Mouse (Mus musculus): ENCODE results near the gene Gch1. TPM values are rescaled to one million over a fixed set of nuclear protein-coding genes. Genes with fewer than 3 reads are reported as not detected.

Gene Gch1
- polyA plus RNA-seq, 1 experiment = 16.1 TPM

DNA sequence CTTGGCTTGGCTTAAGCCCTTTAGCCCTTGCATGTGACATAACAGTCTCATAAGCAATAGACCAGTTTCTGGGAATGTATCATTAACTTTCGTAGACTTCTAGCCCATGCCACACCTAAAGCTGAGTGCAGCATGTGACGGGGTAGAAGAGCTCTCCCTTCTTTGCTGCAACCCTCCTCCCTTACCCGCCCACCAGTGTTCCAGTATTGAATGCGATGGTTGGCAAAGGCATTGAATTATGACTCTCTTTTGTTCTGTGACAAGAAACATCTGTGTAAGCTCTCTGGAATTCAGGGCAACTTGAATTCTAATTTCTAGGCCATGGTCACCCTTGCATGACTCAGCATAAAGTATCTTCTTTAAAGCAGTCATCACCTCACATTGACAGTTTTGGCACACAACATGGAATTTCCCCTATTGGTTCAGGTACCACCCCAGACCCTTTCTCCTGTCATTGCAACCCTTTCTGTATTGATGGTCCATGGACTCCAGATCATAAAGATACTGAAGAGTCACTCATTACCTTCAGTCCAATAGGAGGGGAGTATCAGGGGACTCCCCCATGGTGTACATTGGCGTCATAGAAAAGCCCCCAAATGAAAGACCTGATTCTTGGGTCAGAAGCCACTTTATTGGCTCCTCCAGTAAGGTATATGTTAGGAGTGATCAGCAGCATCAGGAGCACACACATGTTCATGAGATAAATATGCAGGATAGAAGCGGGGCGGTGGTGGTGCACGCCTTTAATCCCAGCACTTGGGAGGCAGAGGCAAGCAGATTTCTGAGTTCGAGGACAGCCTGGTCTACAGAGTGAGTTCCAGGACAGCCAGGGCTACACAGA is 29.8 kb upstream of the Gch1 start:
- H3K27me3 ChIP-seq (ENCODE audit: control insufficient read depth, insufficient read depth, low read length) = no peaks in the 10 kb centered on the region
- no peak for DNase-seq (ENCODE audit: low read depth in 1 of 2, low spot score in 2 of 2)
- no peak overlapping the region for H3K27ac ChIP-seq (ENCODE audit: insufficient read depth, low read length)
- no peak overlapping the region for H3K4me3 ChIP-seq (ENCODE audit: extremely low read depth, insufficient read depth, insufficient read length)
- TF ChIP-seq CTCF (IDR thresholded peaks at IDR 0.05; ENCODE audit: extremely low read depth, insufficient read depth, insufficient read length, insufficient replicate concordance) (no peak), POLR2A (IDR thresholded peaks at IDR 0.05; ENCODE audit: low read depth, low read length) (no peak)
- WGBS = 93% methylated on average over 9 of the region's 9 CpGs
- no peaks in the 10 kb centered on the region for H3K4me1 ChIP-seq (ENCODE audit: control insufficient read depth, insufficient read depth, insufficient read length)
- H3K36me3 ChIP-seq (ENCODE audit: control insufficient read depth, insufficient read depth, low read length) = no peaks in the 10 kb centered on the region

DNA sequence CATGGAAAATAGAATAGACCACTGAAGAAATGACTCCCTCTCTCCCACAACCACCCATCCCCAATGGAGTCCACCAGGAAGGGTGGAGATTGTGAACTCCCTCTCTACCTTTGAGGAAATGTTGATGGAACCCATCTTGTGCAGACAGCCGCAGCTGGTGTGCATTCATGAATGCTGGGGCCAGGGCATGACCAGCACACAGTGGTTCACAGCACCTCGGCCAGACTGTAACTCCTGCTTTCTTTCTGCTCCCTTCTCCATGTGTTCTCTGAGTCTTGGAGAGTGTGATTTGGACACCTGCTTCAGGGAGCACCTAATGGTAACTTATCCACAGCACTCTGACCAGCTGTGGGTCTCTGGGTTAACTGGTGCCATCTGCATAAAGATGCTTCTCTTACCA is 27.3 kb upstream of the Gch1 start:
- no peaks in the 10 kb centered on the region for H3K27me3 ChIP-seq (ENCODE audit: control insufficient read depth, insufficient read depth, low read length)
- no peak overlapping the region for H3K27ac ChIP-seq (ENCODE audit: insufficient read depth, low read length)
- H3K36me3 ChIP-seq (ENCODE audit: control insufficient read depth, insufficient read depth, low read length) = no peaks in the 10 kb centered on the region
- H3K4me3 ChIP-seq (ENCODE audit: extremely low read depth, insufficient read depth, insufficient read length) = no peak overlapping the region
- WGBS = 94% methylated on average over 2 of the region's 2 CpGs
- no peak for DNase-seq (ENCODE audit: low read depth in 1 of 2, low spot score in 2 of 2)
- H3K4me1 ChIP-seq (ENCODE audit: control insufficient read depth, insufficient read depth, insufficient read length) = no peaks in the 10 kb centered on the region
- TF ChIP-seq CTCF (IDR thresholded peaks at IDR 0.05; ENCODE audit: extremely low read depth, insufficient read depth, insufficient read length, insufficient replicate concordance) (no peak), POLR2A (IDR thresholded peaks at IDR 0.05; ENCODE audit: low read depth, low read length) (no peak)

DNA sequence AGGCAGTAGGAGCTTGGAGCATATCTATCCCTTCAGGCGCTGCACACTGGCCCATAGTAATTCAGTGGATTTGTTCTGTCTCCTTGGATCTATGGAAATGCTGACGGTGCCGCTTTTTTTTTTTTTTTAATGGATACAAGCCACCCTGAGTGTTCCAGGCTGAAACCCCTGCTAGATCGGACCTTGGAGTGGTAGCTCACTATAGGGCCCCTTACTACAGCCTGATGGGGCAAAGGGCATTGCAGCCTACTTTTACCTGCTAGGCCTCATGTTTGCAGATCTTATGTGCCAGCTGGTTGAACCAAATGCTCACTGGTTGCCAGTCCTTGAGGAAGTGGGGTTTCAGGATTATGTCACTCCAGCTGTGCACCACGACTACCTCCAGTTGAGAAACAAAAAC is 25.2 kb upstream of the Gch1 start:
- no peaks in the 10 kb centered on the region for H3K27me3 ChIP-seq (ENCODE audit: control insufficient read depth, insufficient read depth, low read length)
- H3K36me3 ChIP-seq (ENCODE audit: control insufficient read depth, insufficient read depth, low read length) = no peaks in the 10 kb centered on the region
- WGBS = 80% methylated on average over 5 of the region's 5 CpGs
- no peak for DNase-seq (ENCODE audit: low read depth in 1 of 2, low spot score in 2 of 2)
- H3K27ac ChIP-seq (ENCODE audit: insufficient read depth, low read length) = no peak overlapping the region
- TF ChIP-seq POLR2A (IDR thresholded peaks at IDR 0.05; ENCODE audit: low read depth, low read length) (no peak), CTCF (IDR thresholded peaks at IDR 0.05; ENCODE audit: extremely low read depth, insufficient read depth, insufficient read length, insufficient replicate concordance) (no peak)
- no peak overlapping the region for H3K4me3 ChIP-seq (ENCODE audit: extremely low read depth, insufficient read depth, insufficient read length)
- H3K4me1 ChIP-seq (ENCODE audit: control insufficient read depth, insufficient read depth, insufficient read length) = no peaks in the 10 kb centered on the region

DNA sequence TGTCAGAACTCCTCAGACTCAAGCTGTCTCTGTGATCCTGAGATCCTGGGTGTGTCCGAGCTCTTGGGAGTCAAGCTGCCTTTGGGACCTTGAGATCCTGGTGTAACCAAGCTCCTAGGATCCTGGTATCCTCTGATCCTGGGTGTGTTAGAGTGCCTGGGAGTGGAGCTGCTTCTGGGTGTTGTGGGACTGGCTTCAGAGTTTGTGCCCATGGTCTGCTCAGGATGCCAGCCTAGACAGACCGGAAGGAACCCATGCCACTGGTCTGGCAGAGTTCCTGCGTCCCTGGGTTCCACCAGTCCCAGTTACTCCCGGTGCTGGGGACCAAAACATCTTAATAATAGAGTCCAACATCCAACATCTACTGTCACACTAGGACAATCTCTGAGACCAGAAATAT is 24.1 kb upstream of the Gch1 start:
- no peaks in the 10 kb centered on the region for H3K36me3 ChIP-seq (ENCODE audit: control insufficient read depth, insufficient read depth, low read length)
- DNase-seq (ENCODE audit: low read depth in 1 of 2, low spot score in 2 of 2) = no peak
- H3K27me3 ChIP-seq (ENCODE audit: control insufficient read depth, insufficient read depth, low read length) = no peaks in the 10 kb centered on the region
- H3K27ac ChIP-seq (ENCODE audit: insufficient read depth, low read length) = no peak overlapping the region
- WGBS = 87% methylated on average over 4 of the region's 4 CpGs
- H3K4me3 ChIP-seq (ENCODE audit: extremely low read depth, insufficient read depth, insufficient read length) = no peak overlapping the region
- no peaks in the 10 kb centered on the region for H3K4me1 ChIP-seq (ENCODE audit: control insufficient read depth, insufficient read depth, insufficient read length)
- no peak for TF ChIP-seq CTCF (IDR thresholded peaks at IDR 0.05; ENCODE audit: extremely low read depth, insufficient read depth, insufficient read length, insufficient replicate concordance)
- TF ChIP-seq POLR2A (IDR thresholded peaks at IDR 0.05; ENCODE audit: low read depth, low read length) = no peak

DNA sequence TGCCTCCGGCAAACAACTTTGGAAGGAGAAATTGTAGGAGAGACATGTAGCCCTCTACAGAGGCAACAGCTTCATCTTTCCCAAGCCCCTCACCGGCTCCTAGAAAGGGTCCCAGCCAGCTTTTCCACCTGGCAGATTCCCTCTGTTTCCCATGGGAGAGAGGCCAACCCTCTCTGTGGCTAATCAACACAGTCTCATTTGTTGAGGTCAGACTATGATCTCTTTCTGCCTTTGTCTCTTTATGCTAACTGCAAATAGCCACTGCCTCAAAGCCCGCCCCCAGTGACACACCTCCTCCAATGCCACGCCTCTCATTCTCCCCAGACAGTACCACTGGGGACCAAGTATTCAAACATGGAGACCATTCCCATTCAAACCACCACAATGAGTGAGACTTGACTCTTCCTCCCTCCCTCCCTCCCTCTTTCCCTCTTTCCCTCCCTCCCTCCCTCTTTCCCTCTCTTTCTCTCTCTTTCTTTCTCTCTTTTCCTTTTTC is 20.5 kb upstream of the Gch1 start:
- H3K27ac ChIP-seq (ENCODE audit: insufficient read depth, low read length) = no peak overlapping the region
- TF ChIP-seq POLR2A (IDR thresholded peaks at IDR 0.05; ENCODE audit: low read depth, low read length) (no peak), CTCF (IDR thresholded peaks at IDR 0.05; ENCODE audit: extremely low read depth, insufficient read depth, insufficient read length, insufficient replicate concordance) (no peak)
- DNase-seq (ENCODE audit: low read depth in 1 of 2, low spot score in 2 of 2) = no peak
- no peaks in the 10 kb centered on the region for H3K4me1 ChIP-seq (ENCODE audit: control insufficient read depth, insufficient read depth, insufficient read length)
- WGBS = 89% methylated on average over 4 of the region's 4 CpGs
- no peaks in the 10 kb centered on the region for H3K27me3 ChIP-seq (ENCODE audit: control insufficient read depth, insufficient read depth, low read length)
- no peaks in the 10 kb centered on the region for H3K36me3 ChIP-seq (ENCODE audit: control insufficient read depth, insufficient read depth, low read length)
- H3K4me3 ChIP-seq (ENCODE audit: extremely low read depth, insufficient read depth, insufficient read length) = no peak overlapping the region

GRCm38 (mm10) chr14:47208564-47209493 is 19.6 kb upstream of the Gch1 start:
- 95% methylated on average over 12 of the region's 12 CpGs for WGBS
- H3K4me1 ChIP-seq (ENCODE audit: control insufficient read depth, insufficient read depth, insufficient read length) = no peaks in the 10 kb centered on the region
- H3K4me3 ChIP-seq (ENCODE audit: extremely low read depth, insufficient read depth, insufficient read length) = no peak overlapping the region
- TF ChIP-seq CTCF (IDR thresholded peaks at IDR 0.05; ENCODE audit: extremely low read depth, insufficient read depth, insufficient read length, insufficient replicate concordance) (no peak), POLR2A (IDR thresholded peaks at IDR 0.05; ENCODE audit: low read depth, low read length) (no peak)
- no peak for DNase-seq (ENCODE audit: low read depth in 1 of 2, low spot score in 2 of 2)
- no peak overlapping the region for H3K27ac ChIP-seq (ENCODE audit: insufficient read depth, low read length)
- H3K27me3 ChIP-seq (ENCODE audit: control insufficient read depth, insufficient read depth, low read length) = no peaks in the 10 kb centered on the region
- no peaks in the 10 kb centered on the region for H3K36me3 ChIP-seq (ENCODE audit: control insufficient read depth, insufficient read depth, low read length)

Measured in spleen, adult 2 months (tissue).